Mouse (Mus musculus) stomach, postnatal 0 days (tissue): ENCODE data around the gene Nradd. TPM values are rescaled to one million over a fixed set of nuclear protein-coding genes. Genes with fewer than 3 reads are reported as not detected.
A peak's percentile ranks its signal among the peaks of the same experiment; 100 is the strongest.

ENCODE experiments used
- ATAC-seq: fragments of 200-750 bp; cut with Nextera tagmentation; 2 replicates; pipeline ENCODE4 v1.8.0; 2017; ENCODE audit not compliant: low FRiP score, low TSS enrichment
- DNase-seq: peaks from one replicate; pipeline ENCODE4 v3.0.0-alpha.2; 2016; ENCODE audit warnings: low spot score
- H3K27ac ChIP-seq: fragments of 300-500 bp; sonication (generic); replicated peaks from 2 replicates; pipeline ENCODE4 v1.5.1; 2014; ENCODE audit warnings: mild to moderate bottlenecking, control low read depth
- H3K27me3 ChIP-seq: fragments of 300-500 bp; sonication (generic); 2 replicates; pipeline ENCODE4 v1.6.1; 2014; ENCODE audit warnings: low read length; ENCODE audit not compliant: control insufficient read depth, insufficient read depth
- H3K36me3 ChIP-seq: fragments of 300-500 bp; sonication (generic); 2 replicates; pipeline ENCODE4 v1.6.1; 2014; ENCODE audit warnings: low read length, mixed read lengths; ENCODE audit not compliant: control insufficient read depth, insufficient read depth
- H3K4me1 ChIP-seq: fragments of 300-500 bp; sonication (generic); replicated peaks from 2 replicates; pipeline ENCODE4 v1.6.1; 2014; ENCODE audit warnings: antibody characterized with exemption; ENCODE audit not compliant: control insufficient read depth, insufficient read depth
- H3K4me2 ChIP-seq: fragments of 300-500 bp; sonication (generic); replicated peaks from 2 replicates; pipeline ENCODE4 v1.6.1; 2014; ENCODE audit warnings: low read depth, mild to moderate bottlenecking, control low read depth, moderate library complexity
- H3K4me3 ChIP-seq: fragments of 300-500 bp; sonication (generic); 2 replicates; pipeline ENCODE4 v1.5.1; 2014; ENCODE audit warnings: low read depth, low read length, control low read depth
- H3K9ac ChIP-seq: fragments of 300-500 bp; sonication (generic); 2 replicates; pipeline ENCODE4 v1.6.1; 2014; ENCODE audit warnings: mild to moderate bottlenecking, low read length, control low read depth, mixed read lengths
- H3K9me3 ChIP-seq: fragments of 300-500 bp; sonication (generic); 2 replicates; pipeline ENCODE4 v1.6.1; 2016; ENCODE audit warnings: low read length; ENCODE audit not compliant: control insufficient read depth
- CTCF ChIP-seq: IDR thresholded peaks from 2 replicates; pipeline ENCODE4 v1.5.1; 2016; ENCODE audit warnings: antibody characterized with exemption, low read depth, mild to moderate bottlenecking, moderate library complexity
- EP300 ChIP-seq: optimal IDR thresholded peaks from 2 replicates; pipeline ENCODE3; 2016; ENCODE audit warnings: antibody characterized with exemption
- WGBS: fragments of 180-500 bp; shearing (Covaris S2); extraction: QIAGEN DNeasy Blood & Tissue Kit; methylation state at CpG from one replicate; pipeline ENCODE4 v1.1.7; 2014; 5-methylcytosine and 5-hydroxymethylcytosine counted together
- polyA plus RNA-seq: library from polyadenylated mRNA; unstranded; fragments of >200 nt; fragmentation: Nextera tagmentation; extraction: Ambion mirVana; gene quantifications from 2 replicates; pipeline ENCODE4 v1.2.1, GENCODE M21; 2015

The Nradd gene
- polyA plus RNA-seq, 1 experiment from 2014 or later, result 15.9 TPM

DNA sequence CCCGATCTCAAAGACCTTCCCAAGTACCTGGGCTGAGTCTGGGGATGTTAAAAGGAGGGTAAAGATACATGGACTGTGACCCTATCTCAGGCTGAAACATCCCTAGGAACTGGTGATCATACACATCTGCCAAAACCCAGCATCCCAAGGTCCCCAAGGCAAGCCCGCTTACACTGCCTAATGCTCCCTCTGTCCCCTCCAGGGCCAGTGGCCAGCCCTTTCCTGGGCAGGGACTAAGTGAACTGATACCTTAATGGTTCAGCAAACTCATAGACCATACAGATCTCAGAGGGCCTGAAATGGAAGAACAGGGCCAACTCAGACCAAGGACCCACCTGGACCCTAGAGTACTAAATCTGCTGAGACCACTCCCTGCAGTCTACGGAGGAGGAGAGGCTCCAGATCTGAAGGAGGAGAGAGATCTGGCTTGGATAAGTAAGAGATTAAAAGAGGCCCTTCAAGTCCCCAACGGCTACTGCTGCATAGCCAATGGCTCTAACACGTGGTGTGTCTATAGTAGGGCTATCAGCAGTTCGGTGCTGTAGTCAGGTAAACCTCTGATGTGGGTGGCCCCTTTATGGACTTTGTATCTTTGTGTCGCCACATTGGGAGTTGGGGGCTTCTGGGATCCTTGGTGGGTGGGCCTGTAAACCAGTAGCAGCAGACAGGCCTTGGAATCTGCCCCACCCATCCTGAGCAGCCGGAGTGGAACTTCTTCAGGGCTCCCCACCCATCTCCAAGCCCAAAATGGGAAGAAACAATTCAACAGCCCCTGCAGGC is 646 bp downstream of the Nradd start:
- Histone ChIP-seq H3K27me3 (no peaks in the 10 kb centered on the region), H3K9ac (peak overlapping the region; percentile 73), H3K4me1 (0 out of 2 replicates have a peak, but pooled peaks cover 3% of the 10 kb centered on the region), H3K4me3 (peak overlapping the region; percentile 52), H3K9me3 (no peaks in the 10 kb centered on the region), H3K36me3 (peaks cover 8% of the 10 kb centered on the region), H3K27ac (0 out of 2 replicates have a peak overlapping the region, but pooled peaks have one; percentile 35), H3K4me2 (peak overlapping the region; percentile 93)
- no peak for TF ChIP-seq CTCF
- no peak for TF ChIP-seq EP300
- ATAC-seq (no peak), DNase-seq (no peak)
- 43% methylated on average over 8 of the region's 8 CpGs for WGBS

GRCm38 (mm10) chr9:110622621-110623219 is 1.5 kb downstream of the Nradd start:
- ATAC-seq, result no peak
- WGBS, result 67% methylated on average over 12 of the region's 12 CpGs
- TF ChIP-seq CTCF (no peak), EP300 (no peak)
- no peak overlapping the region for H3K4me2 ChIP-seq
- H3K4me1 ChIP-seq, result 0 out of 2 replicates have a peak, but pooled peaks cover 3% of the 10 kb centered on the region
- H3K36me3 ChIP-seq, result peaks cover 14% of the 10 kb centered on the region
- H3K27me3 ChIP-seq, result no peaks in the 10 kb centered on the region
- no peak for DNase-seq
- no peak overlapping the region for H3K4me3 ChIP-seq
- H3K27ac ChIP-seq, result no peak overlapping the region
- H3K9ac ChIP-seq, result no peak overlapping the region
- no peaks in the 10 kb centered on the region for H3K9me3 ChIP-seq

DNA sequence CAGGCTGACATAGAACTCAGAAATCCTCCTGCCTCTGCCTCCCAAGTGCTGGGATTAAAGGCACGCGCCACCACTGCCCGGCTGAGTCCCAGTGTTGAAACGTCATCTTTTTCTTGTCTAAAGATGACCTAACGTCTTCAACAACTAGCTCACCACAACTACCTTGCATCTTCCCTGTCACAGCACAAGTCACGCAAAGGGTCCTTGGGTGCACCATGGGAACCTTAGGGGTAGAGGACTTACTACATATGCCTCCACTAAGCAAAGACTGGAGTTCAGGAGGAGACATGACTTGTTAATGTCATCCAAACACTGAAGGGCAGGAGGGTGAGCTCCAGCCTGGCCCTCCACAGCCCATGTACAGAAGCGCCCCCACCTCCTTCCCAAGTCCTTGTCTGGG is 3.6 kb downstream of the Nradd start:
- no peak for DNase-seq
- WGBS, result 92% methylated on average over 7 of the region's 7 CpGs
- Histone ChIP-seq H3K4me3 (no peak overlapping the region), H3K27me3 (no peaks in the 10 kb centered on the region), H3K9me3 (no peaks in the 10 kb centered on the region), H3K36me3 (peaks cover 19% of the 10 kb centered on the region), H3K4me1 (0 out of 2 replicates have a peak, but pooled peaks cover 3% of the 10 kb centered on the region), H3K27ac (no peak overlapping the region), H3K4me2 (no peak overlapping the region), H3K9ac (no peak overlapping the region)
- no peak for ATAC-seq
- TF ChIP-seq EP300, result no peak
- TF ChIP-seq CTCF, result no peak

DNA sequence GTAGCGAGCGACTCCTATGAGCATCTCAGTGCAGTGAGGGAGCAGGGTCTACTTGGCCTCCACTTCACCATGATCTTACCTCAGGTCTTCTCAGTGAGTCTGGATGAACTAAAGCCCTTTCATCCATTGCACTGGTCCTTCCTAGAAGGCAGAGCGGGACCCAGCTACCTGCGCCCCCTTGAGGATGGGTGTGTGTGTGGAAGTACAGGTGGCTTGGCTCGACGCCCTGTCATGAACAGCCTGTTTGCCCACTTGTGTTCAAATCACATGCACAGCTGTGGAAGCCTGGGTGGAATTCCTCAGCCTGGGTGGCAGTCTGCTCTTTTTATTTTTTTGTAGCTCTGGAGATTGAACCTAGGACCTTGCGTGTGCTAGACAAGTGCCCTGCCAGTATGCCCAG is 4.1 kb downstream of the Nradd start:
- Histone ChIP-seq H3K4me2 (no peak overlapping the region), H3K27ac (no peak overlapping the region), H3K4me1 (0 out of 2 replicates have a peak, but pooled peaks cover 2% of the 10 kb centered on the region), H3K9ac (no peak overlapping the region), H3K36me3 (peaks cover 21% of the 10 kb centered on the region), H3K9me3 (no peaks in the 10 kb centered on the region), H3K27me3 (no peaks in the 10 kb centered on the region), H3K4me3 (no peak overlapping the region)
- ATAC-seq, result no peak
- no peak for TF ChIP-seq EP300
- peak; percentile 60 for TF ChIP-seq CTCF
- 79% methylated on average over 7 of the region's 7 CpGs for WGBS
- DNase-seq, result peak; percentile 64

DNA sequence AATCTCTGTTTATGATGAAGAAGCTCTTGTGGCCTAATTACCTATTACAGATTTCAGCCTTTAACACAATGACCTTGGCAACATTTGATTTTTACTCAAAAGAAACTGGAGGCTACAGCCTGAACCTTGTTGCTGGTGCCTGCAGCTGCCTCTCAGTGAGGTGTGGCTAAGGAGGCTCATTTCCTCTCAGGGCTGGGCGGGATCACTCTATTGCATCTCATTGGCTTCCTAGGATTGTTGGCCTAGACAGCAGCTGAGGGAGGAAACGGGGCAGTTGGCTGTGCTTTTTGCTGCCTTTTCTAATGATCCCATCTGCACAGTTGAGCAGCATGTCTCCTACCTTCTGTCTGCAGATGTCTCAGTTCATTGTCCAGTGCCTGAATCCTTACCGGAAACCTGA is 7.2 kb downstream of the Nradd start:
- H3K27ac ChIP-seq, result no peak overlapping the region
- no peak overlapping the region for H3K4me2 ChIP-seq
- no peaks in the 10 kb centered on the region for H3K4me1 ChIP-seq
- WGBS, result 74% methylated on average over 3 of the region's 3 CpGs
- H3K27me3 ChIP-seq, result no peaks in the 10 kb centered on the region
- H3K9me3 ChIP-seq, result no peaks in the 10 kb centered on the region
- ATAC-seq, result no peak
- no peak overlapping the region for H3K4me3 ChIP-seq
- peaks cover 24% of the 10 kb centered on the region for H3K36me3 ChIP-seq
- TF ChIP-seq EP300 (no peak), CTCF (no peak)
- no peak for DNase-seq
- no peak overlapping the region for H3K9ac ChIP-seq

GRCm38 (mm10) chr9:110611471-110611870 is 12.8 kb downstream of the Nradd start:
- TF ChIP-seq EP300 (no peak), CTCF (no peak)
- H3K4me3 ChIP-seq, result no peak overlapping the region
- peaks cover 11% of the 10 kb centered on the region for H3K36me3 ChIP-seq
- H3K9me3 ChIP-seq, result no peaks in the 10 kb centered on the region
- 88% methylated on average over 3 of the region's 3 CpGs for WGBS
- H3K27ac ChIP-seq, result no peak overlapping the region
- H3K27me3 ChIP-seq, result no peaks in the 10 kb centered on the region
- H3K9ac ChIP-seq, result no peak overlapping the region
- no peak overlapping the region for H3K4me2 ChIP-seq
- H3K4me1 ChIP-seq, result no peaks in the 10 kb centered on the region
- ATAC-seq (no peak), DNase-seq (no peak)
